Mouse (Mus musculus) Muller cell, postnatal 12 days (primary cell): ENCODE data around the gene Runx1.

Source experiments
- DNase-seq: peaks from one replicate; pipeline ENCODE4 v3.0.0-alpha.2; 2015; ENCODE audit errors: inconsistent ontology term

Gene Runx1

GRCm38 (mm10) chr16:92656750-92657149 is 169.2 kb downstream of the Runx1 start:
- no peak for DNase-seq

GRCm38 (mm10) chr16:92654294-92654950 is 171.5 kb downstream of the Runx1 start:
- peak; percentile 80 for DNase-seq

- peak; percentile 91 for DNase-seq
Measured at GRCm38 (mm10) chr16:92653816-92654215, 172.1 kb downstream of the Runx1 start.

GRCm38 (mm10) chr16:92651256-92651655 is 174.7 kb downstream of the Runx1 start:
- DNase-seq = no peak

GRCm38 (mm10) chr16:92646153-92646552 is 179.8 kb downstream of the Runx1 start:
- peak; percentile 75 for DNase-seq

GRCm38 (mm10) chr16:92645423-92646115 is 180.4 kb downstream of the Runx1 start:
- peak; percentile 56 for DNase-seq

GRCm38 (mm10) chr16:92644718-92645422 is 181.1 kb downstream of the Runx1 start:
- DNase-seq = no peak

GRCm38 (mm10) chr16:92644315-92644714 is 181.6 kb downstream of the Runx1 start:
- DNase-seq = no peak

- DNase-seq = no peak
Measured at GRCm38 (mm10) chr16:92642283-92642682, 183.7 kb downstream of the Runx1 start.

GRCm38 (mm10) chr16:92641053-92641452 is 184.9 kb downstream of the Runx1 start:
- no peak for DNase-seq

- DNase-seq = no peak
Measured at GRCm38 (mm10) chr16:92639093-92639492, 186.9 kb downstream of the Runx1 start.

- no peak for DNase-seq
Measured at GRCm38 (mm10) chr16:92637033-92637432, 188.9 kb downstream of the Runx1 start.

- no peak for DNase-seq
Measured at GRCm38 (mm10) chr16:92632115-92632763, 193.7 kb downstream of the Runx1 start.

- DNase-seq = no peak
Measured at GRCm38 (mm10) chr16:92631637-92632036, 194.3 kb downstream of the Runx1 start.

GRCm38 (mm10) chr16:92630950-92631349 is 195.0 kb downstream of the Runx1 start:
- peak; percentile 56 for DNase-seq

GRCm38 (mm10) chr16:92629829-92630228 is 196.1 kb downstream of the Runx1 start:
- DNase-seq = no peak

GRCm38 (mm10) chr16:92627262-92627661 is 198.7 kb downstream of the Runx1 start:
- no peak for DNase-seq

GRCm38 (mm10) chr16:92623953-92624352 is 202.0 kb downstream of the Runx1 start:
- DNase-seq = peak; percentile 97

- no peak for DNase-seq
Measured at GRCm38 (mm10) chr16:92621859-92622258, 204.1 kb downstream of the Runx1 start.

- peak; percentile 78 for DNase-seq
Measured at GRCm38 (mm10) chr16:92620841-92621518, 205.0 kb downstream of the Runx1 start.

GRCm38 (mm10) chr16:92616839-92617238 is 209.1 kb downstream of the Runx1 start:
- no peak for DNase-seq
